Mouse (Mus musculus): ENCODE results near the gene Esrrg. TPM values are rescaled to one million over a fixed set of nuclear protein-coding genes. Genes with fewer than 3 reads are reported as not detected.

Gene Esrrg
- total and polyA plus RNA-seq, 3 experiments: not detected

DNA sequence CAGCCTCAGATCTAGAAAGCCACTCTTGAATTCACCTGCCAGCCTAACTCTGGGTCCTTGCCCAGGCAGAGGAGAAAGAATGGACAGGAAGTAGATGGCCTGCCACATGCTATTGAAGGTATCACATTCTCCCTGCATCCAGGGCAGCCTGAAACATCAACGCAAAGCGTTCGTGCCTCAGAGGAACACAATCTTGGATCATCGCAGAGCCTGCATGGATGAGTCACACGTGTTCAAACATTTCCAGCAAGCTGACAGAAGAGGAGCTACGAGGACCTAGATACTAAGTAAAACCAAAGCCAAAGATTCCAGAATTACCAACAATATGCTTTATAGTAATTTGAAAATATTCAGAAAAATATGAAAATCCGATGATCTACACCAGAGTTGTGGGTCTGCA lies 648.9 kb downstream of the Esrrg start:
- dilution Hi-C loops (cut with MboI; ENCODE audit: extremely low pct_ligation_motif_present, extremely low pct_unique_long_range_greater_than_20kb, low sequenced_read_pairs) (no loop called here), in situ Hi-C loops (cut with MboI; ENCODE audit: low pct_ligation_motif_present, low pct_unique_long_range_greater_than_20kb, low sequenced_read_pairs) (no loop called here)
- Histone ChIP-seq H3K4me3 (replicated peaks in 1 of 3; ENCODE audit: low read depth in 2 of 3, low read length in 2 of 3, poor library complexity in 1 of 3) (no peak overlapping the region), H3K36me3 (replicated peaks in 1 of 2; ENCODE audit: control insufficient read depth in 1 of 2, insufficient read depth in 1 of 2, low read length in 1 of 2) (no peaks in the 10 kb centered on the region), H3K4me2 (ENCODE audit: insufficient read depth, low read depth, poor library complexity, severe bottlenecking) (no peak overlapping the region), H3K27ac (ENCODE audit: insufficient read depth, low read depth) (no peak overlapping the region), H3K9me3 (replicated peaks; ENCODE audit: low read length) (peaks cover 66% of the 10 kb centered on the region), H3K4me1 (ENCODE audit: control insufficient read depth in 1 of 2, insufficient read depth in 2 of 2) (no peaks in the 10 kb centered on the region), H3K27me3 (replicated peaks) (no peaks in the 10 kb centered on the region), H3K79me2 (replicated peaks; ENCODE audit: control insufficient read depth, extremely low read depth, insufficient read depth, poor library complexity, severe bottlenecking) (no peaks in the 10 kb centered on the region), H3K9ac (ENCODE audit: insufficient read depth, low read depth) (no peak overlapping the region)
- no peak for TF ChIP-seq ZMIZ1 (IDR thresholded peaks at IDR 0.05; ENCODE audit: low read depth, low read length)
- no peak for TF ChIP-seq HCFC1 (IDR thresholded peaks at IDR 0.05; ENCODE audit: low read depth, low read length)
- TF ChIP-seq BHLHE40 (IDR thresholded peaks at IDR 0.05; ENCODE audit: low read depth, low read length): no peak
- no peak for DNase-seq (ENCODE audit: extremely low read depth)

DNA sequence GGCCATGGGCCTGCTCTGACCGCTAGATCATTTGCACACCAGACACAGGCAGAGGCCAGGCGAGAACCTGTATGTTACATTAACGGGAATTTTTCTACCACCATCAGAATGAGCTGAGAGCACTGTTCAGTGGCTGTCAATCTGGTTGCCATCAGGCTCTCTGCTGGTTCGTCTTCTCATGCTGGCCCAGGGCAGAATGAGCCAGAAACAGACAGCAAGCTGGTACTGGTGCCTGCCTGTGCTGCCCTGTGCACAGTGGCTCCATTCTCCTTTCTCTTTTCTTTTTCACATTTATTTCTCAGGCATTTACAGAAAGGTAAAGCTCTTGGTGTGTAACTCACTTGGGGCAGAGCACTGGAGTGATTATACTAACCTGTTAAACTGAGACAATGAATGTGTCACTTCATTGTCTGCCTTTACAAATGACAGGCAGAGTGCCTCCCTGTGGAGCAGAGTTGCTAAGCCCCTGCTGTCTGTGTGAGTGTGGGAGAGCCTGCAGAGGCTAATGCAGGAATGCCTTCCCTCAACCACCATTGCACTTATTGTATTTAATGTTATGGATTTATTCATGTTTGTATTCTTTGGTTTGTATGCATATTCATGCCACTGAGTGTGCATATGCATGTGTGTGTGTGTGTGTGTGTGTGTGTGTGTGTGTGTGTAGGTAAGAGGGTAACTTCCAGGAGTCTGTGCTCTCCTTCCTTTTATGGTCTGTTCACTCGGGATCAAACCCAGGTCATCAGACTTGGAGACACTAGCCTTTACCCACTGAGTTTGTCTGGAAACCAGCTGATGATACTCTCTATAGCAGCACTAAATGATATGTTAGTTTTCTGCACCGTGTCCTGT lies 651.9 kb downstream of the Esrrg start:
- dilution Hi-C loops (cut with MboI; ENCODE audit: extremely low pct_ligation_motif_present, extremely low pct_unique_long_range_greater_than_20kb, low sequenced_read_pairs) (no loop called here), in situ Hi-C loops (cut with MboI; ENCODE audit: low pct_ligation_motif_present, low pct_unique_long_range_greater_than_20kb, low sequenced_read_pairs) (no loop called here)
- TF ChIP-seq RCOR1 (conservative IDR thresholded peaks at IDR 0.05; ENCODE audit: low read depth, low read length) (no peak), ZMIZ1 (IDR thresholded peaks at IDR 0.05; ENCODE audit: low read depth, low read length) (no peak), ELF1 (IDR thresholded peaks at IDR 0.05; ENCODE audit: low read depth, low read length) (no peak), E2F4 (IDR thresholded peaks at IDR 0.05; ENCODE audit: insufficient replicate concordance, low read depth, low read length) (no peak), IRF4 (IDR thresholded peaks at IDR 0.05; ENCODE audit: low read depth, low read length) (no peak), MYC (IDR thresholded peaks at IDR 0.05; ENCODE audit: low read depth, low read length) (no peak), CTCF (conservative IDR thresholded peaks at IDR 0.05 in 1 of 2, IDR thresholded peaks at IDR 0.05 in 1 of 2; ENCODE audit: low read depth in 2 of 2, low read length in 2 of 2) (no peak), EP300 (IDR thresholded peaks at IDR 0.05; ENCODE audit: low read length) (no peak), ZKSCAN1 (IDR thresholded peaks at IDR 0.05; ENCODE audit: borderline replicate concordance, low read depth, low read length) (no peak), ZNF384 (IDR thresholded peaks at IDR 0.05; ENCODE audit: low read depth, low read length) (no peak)
- H3K4me1 ChIP-seq (ENCODE audit: control insufficient read depth in 1 of 2, insufficient read depth in 2 of 2): no peaks in the 10 kb centered on the region
- DNase-seq (ENCODE audit: extremely low read depth): no peak
- no peaks in the 10 kb centered on the region for H3K79me2 ChIP-seq (replicated peaks; ENCODE audit: control insufficient read depth, extremely low read depth, insufficient read depth, poor library complexity, severe bottlenecking)
- H3K9ac ChIP-seq (ENCODE audit: insufficient read depth, low read depth): no peak overlapping the region
- no peak overlapping the region for H3K27ac ChIP-seq (ENCODE audit: insufficient read depth, low read depth)
- no peak overlapping the region for H3K4me2 ChIP-seq (ENCODE audit: insufficient read depth, low read depth, poor library complexity, severe bottlenecking)
- H3K27me3 ChIP-seq (replicated peaks): no peaks in the 10 kb centered on the region
- H3K9me3 ChIP-seq (replicated peaks; ENCODE audit: low read length): peaks cover 68% of the 10 kb centered on the region
- H3K36me3 ChIP-seq (replicated peaks in 1 of 2; ENCODE audit: control insufficient read depth in 1 of 2, insufficient read depth in 1 of 2, low read length in 1 of 2): no peaks in the 10 kb centered on the region
- no peak overlapping the region for H3K4me3 ChIP-seq (replicated peaks in 1 of 3; ENCODE audit: low read depth in 2 of 3, low read length in 2 of 3, poor library complexity in 1 of 3)
